Mouse (Mus musculus) small intestine, adult 2 months (tissue): ENCODE measurements at regions not wholly inside any gene's neighbourhood (a gene's known extent, or its start where the extent isn't known, plus 50 kb on each side); places are given as distances from the start of the nearest gene placed in this dataset.

ENCODE experiments used
- CTCF ChIP-seq: fragments of 200-500 bp; IDR thresholded peaks from 2 replicates; pipeline ENCODE4 v1.5.1; 2012; ENCODE audit warnings: low read depth, mild to moderate bottlenecking, control low read depth, inconsistent platforms, low read length, moderate library complexity, mixed read lengths; ENCODE audit not compliant: insufficient replicate concordance, insufficient read length; ENCODE audit errors: extremely low read depth
- POLR2A ChIP-seq: fragments of 200-500 bp; IDR thresholded peaks from 2 replicates; pipeline ENCODE4 v1.6.1; 2012; ENCODE audit warnings: low read depth, mild to moderate bottlenecking, control low read depth, inconsistent platforms, low read length, moderate library complexity

GRCm38 (mm10) chr19:27040321-27041025 is 154.8 kb downstream of the Gm815 start:
- TF ChIP-seq POLR2A (no peak), CTCF (no peak)
